Mouse (Mus musculus) liver, adult 2 months (tissue): ENCODE measurements around the gene Foxo6. TPM values are rescaled to one million over a fixed set of nuclear protein-coding genes. Genes with fewer than 3 reads are reported as not detected.

Experiments used
- DNase-seq: peaks from one replicate; pipeline ENCODE4 v3.0.0-alpha.2; 2011; ENCODE audit warnings: low read depth, low spot score; ENCODE audit errors: extremely low read depth
- H3K27ac ChIP-seq: fragments of 200-500 bp; replicated peaks from 2 replicates; pipeline ENCODE4 v1.5.1; 2012; ENCODE audit warnings: low read depth, mild to moderate bottlenecking, control low read depth, inconsistent platforms, low read length; ENCODE audit not compliant: insufficient read depth
- H3K27me3 ChIP-seq: fragments of 200-500 bp; 2 replicates; pipeline ENCODE4 v1.6.1; 2012; ENCODE audit warnings: mild to moderate bottlenecking, moderate library complexity, low read length, inconsistent platforms; ENCODE audit not compliant: control insufficient read depth, insufficient read depth
- H3K36me3 ChIP-seq: fragments of 200-500 bp; 2 replicates; pipeline ENCODE4 v1.6.1; 2012; ENCODE audit warnings: low read length, inconsistent platforms; ENCODE audit not compliant: control insufficient read depth, insufficient read depth
- H3K4me1 ChIP-seq: fragments of 200-500 bp; 2 replicates; pipeline ENCODE4 v1.6.1; 2011; ENCODE audit warnings: low read length; ENCODE audit not compliant: control insufficient read depth, insufficient read depth
- H3K4me3 ChIP-seq: fragments of 200-500 bp; 2 replicates; pipeline ENCODE4 v1.5.1; 2011; ENCODE audit warnings: low read depth, mild to moderate bottlenecking, control low read depth, low read length, moderate library complexity; ENCODE audit not compliant: insufficient read depth
- H3K79me2 ChIP-seq: fragments of 200-500 bp; 2 replicates; pipeline ENCODE4 v1.6.1; 2012; ENCODE audit warnings: inconsistent platforms, mild to moderate bottlenecking, low read length, moderate library complexity; ENCODE audit not compliant: control insufficient read depth, insufficient read depth
- H3K9ac ChIP-seq: fragments of 200-500 bp; 2 replicates; pipeline ENCODE4 v1.6.1; 2012; ENCODE audit warnings: low read depth, mild to moderate bottlenecking, control low read depth, inconsistent platforms, low read length
- CTCF ChIP-seq: fragments of 200-500 bp; IDR thresholded peaks from 2 replicates; pipeline ENCODE4 v1.5.1; 2011; ENCODE audit warnings: low read depth, low read length, control low read depth
- POLR2A ChIP-seq: fragments of 200-500 bp; IDR thresholded peaks from 2 replicates; pipeline ENCODE4 v1.6.1; 2011; ENCODE audit warnings: low read length, control low read depth; ENCODE audit not compliant: insufficient read depth; ENCODE audit errors: extremely low read depth
- WGBS: fragments of 180-500 bp; shearing (Covaris S2); methylation state at CpG from one replicate; pipeline ENCODE4 v1.1.7; 2018; 5-methylcytosine and 5-hydroxymethylcytosine counted together
- polyA plus RNA-seq: library from polyadenylated mRNA; depleted of rRNA; stranded (reverse); fragments of >200 nt; gene quantifications from 2 replicates; pipeline ENCODE4 v1.2.3, GENCODE M21; 2012; rRNA removed
- total RNA-seq: library from RNA; depleted of rRNA; stranded (reverse); fragments of >200 nt; gene quantifications from 2 replicates; pipeline ENCODE4 v1.2.3, GENCODE M21; 2014; rRNA removed

Foxo6 gene
- total and polyA plus RNA-seq, 2 experiments, result 0.07 TPM; not detected in 1

DNA sequence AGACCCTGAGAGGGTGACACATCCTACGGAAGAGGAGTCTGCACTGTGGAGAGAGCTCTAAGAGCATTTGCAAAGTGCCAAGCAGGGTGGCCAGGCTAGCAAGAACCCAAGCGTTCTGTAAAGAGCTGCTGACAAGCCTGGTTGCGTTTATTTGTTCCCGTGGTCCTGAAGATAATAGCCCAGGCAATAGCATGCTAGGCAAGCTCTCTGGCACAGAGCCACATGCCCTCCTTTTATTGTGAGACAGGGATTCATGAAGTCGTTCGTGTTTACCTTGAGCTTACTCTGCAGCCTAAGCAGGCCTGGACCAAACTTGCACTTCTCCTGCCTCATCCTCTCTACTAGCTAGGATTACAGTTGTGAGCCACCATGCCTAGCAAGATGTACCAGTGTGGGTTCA lies 65.4 kb downstream of the Foxo6 start:
- Histone ChIP-seq H3K4me1 (no peaks in the 10 kb centered on the region), H3K79me2 (no peaks in the 10 kb centered on the region), H3K27ac (no peak overlapping the region), H3K4me3 (no peak overlapping the region), H3K36me3 (no peaks in the 10 kb centered on the region), H3K27me3 (no peaks in the 10 kb centered on the region), H3K9ac (no peak overlapping the region)
- no peak for DNase-seq
- TF ChIP-seq POLR2A (no peak), CTCF (no peak)
- 60% methylated on average over 6 of the region's 6 CpGs for WGBS

- no peak for DNase-seq
- H3K9ac ChIP-seq, result no peak overlapping the region
- H3K4me1 ChIP-seq, result no peaks in the 10 kb centered on the region
- H3K79me2 ChIP-seq, result no peaks in the 10 kb centered on the region
- no peak for TF ChIP-seq POLR2A
- no peak for TF ChIP-seq CTCF
- 81% methylated on average over 9 of the region's 9 CpGs for WGBS
- no peaks in the 10 kb centered on the region for H3K36me3 ChIP-seq
- H3K27me3 ChIP-seq, result no peaks in the 10 kb centered on the region
- H3K27ac ChIP-seq, result no peak overlapping the region
- H3K4me3 ChIP-seq, result no peak overlapping the region
These were observed 68.3 kb downstream of the Foxo6 start for GRCm38 (mm10) chr4:120218878-120219277.

Other genes with a start within 250 kb of the Foxo6 start
- gene AL607142.1, start 222.4 kb downstream of the Foxo6 start, total RNA-seq, result not detected in 2 replicates
- gene AL607142.1, start 222.4 kb downstream of the Foxo6 start, polyA plus RNA-seq, result not detected in 2 replicates
- not detected in 2 replicates for gene Edn2, start 126.1 kb downstream of the Foxo6 start, total RNA-seq
- not detected in 2 replicates for gene Edn2, start 126.1 kb downstream of the Foxo6 start, polyA plus RNA-seq
- gene Scmh1, start 117.9 kb upstream of the Foxo6 start, total RNA-seq, result 7.0 and 8.4 TPM in 2 replicates
- 6.5 and 8.1 TPM in 2 replicates for gene Scmh1, start 117.9 kb upstream of the Foxo6 start, polyA plus RNA-seq
- gene Slfnl1, start 244.9 kb upstream of the Foxo6 start, total RNA-seq, result not detected in 2 replicates
- 0.11 TPM in 1 of 2 replicates, not detected in the other for gene Slfnl1, start 244.9 kb upstream of the Foxo6 start, polyA plus RNA-seq